Mouse (Mus musculus): Measurements from ENCODE around the gene Slc2a4. TPM values are rescaled to one million over a fixed set of nuclear protein-coding genes. Genes with fewer than 3 reads are reported as not detected.
"Not testable (repeated sequence)": the region's sequence is repeated elsewhere in the genome, so short reads cannot be mapped to it uniquely, and the experiment has no call there.

Slc2a4 gene
- total RNA-seq, 2 experiments from 2014 or later, result 158 to 236 TPM

GRCm38 (mm10) chr11:69930967-69931537, 16.9 kb downstream of the Slc2a4 start:
- intact Hi-C loops (cut with DNase I; ENCODE audit: low total_unique reads), result loop anchor here (10.0 kb wide), 1 partner anchor 74 kb away; the partner anchor contains the start of gene Dvl2

GRCm38 (mm10) chr11:69930176-69930575, 17.8 kb downstream of the Slc2a4 start:
- not testable (repeated sequence) for DNase-seq
- intact Hi-C loops (cut with DNase I; ENCODE audit: low total_unique reads), result loop anchor here (10.0 kb wide), 1 partner anchor 75 kb away; the partner anchor contains the start of gene Dvl2

More at GRCm38 (mm10) chr11:69930967-69931537, 16.9 kb downstream of the Slc2a4 start:
- DNase-seq, result no peak

GRCm38 (mm10) chr11:69929712-69930111, 18.3 kb downstream of the Slc2a4 start:
- DNase-seq, result no peak
- intact Hi-C loops (cut with DNase I; ENCODE audit: low total_unique reads), result loop anchor here (10.0 kb wide), 1 partner anchor 75 kb away; the partner anchor contains the start of gene Dvl2

- intact Hi-C loops (cut with DNase I; ENCODE audit: low total_unique reads), result no loop called here
- DNase-seq, result no peak
Measured at GRCm38 (mm10) chr11:69927501-69927900, 20.5 kb downstream of the Slc2a4 start.

GRCm38 (mm10) chr11:69922796-69923195, 25.2 kb downstream of the Slc2a4 start:
- intact Hi-C loops (cut with DNase I; ENCODE audit: low total_unique reads), result no loop called here

GRCm38 (mm10) chr11:69922012-69922756, 25.8 kb downstream of the Slc2a4 start:
- DNase-seq, result no peak
- intact Hi-C loops (cut with DNase I; ENCODE audit: low total_unique reads), result no loop called here

More at GRCm38 (mm10) chr11:69922796-69923195, 25.2 kb downstream of the Slc2a4 start:
- DNase-seq, result no peak

GRCm38 (mm10) chr11:69921114-69922011, 26.6 kb downstream of the Slc2a4 start, which contains the start of gene Eif5a:
Gene Eif5a, minus strand, starts transcription at chr11:69921958.
- peak; percentile 100 for DNase-seq
- intact Hi-C loops (cut with DNase I; ENCODE audit: low total_unique reads), result no loop called here

GRCm38 (mm10) chr11:69920266-69921031, 27.5 kb downstream of the Slc2a4 start:
- DNase-seq, result peak; percentile 69
- intact Hi-C loops (cut with DNase I; ENCODE audit: low total_unique reads), result no loop called here

GRCm38 (mm10) chr11:69919661-69920265, 28.2 kb downstream of the Slc2a4 start:
- DNase-seq, result peak; percentile 86
- intact Hi-C loops (cut with DNase I; ENCODE audit: low total_unique reads), result no loop called here

- intact Hi-C loops (cut with DNase I; ENCODE audit: low total_unique reads), result no loop called here
- DNase-seq, result no peak
Measured at GRCm38 (mm10) chr11:69919053-69919452, 28.9 kb downstream of the Slc2a4 start.

- intact Hi-C loops (cut with DNase I; ENCODE audit: low total_unique reads), result no loop called here
- no peak for DNase-seq
Measured at GRCm38 (mm10) chr11:69918118-69918517, 29.9 kb downstream of the Slc2a4 start.

GRCm38 (mm10) chr11:69917379-69917948, 30.5 kb downstream of the Slc2a4 start:
- no peak for DNase-seq
- intact Hi-C loops (cut with DNase I; ENCODE audit: low total_unique reads), result no loop called here

- intact Hi-C loops (cut with DNase I; ENCODE audit: low total_unique reads); DNase-seq: not testable (repeated sequence)
Measured at GRCm38 (mm10) chr11:69916652-69917378, 31.2 kb downstream of the Slc2a4 start.

GRCm38 (mm10) chr11:69915667-69916627, 32.0 kb downstream of the Slc2a4 start:
- no peak for DNase-seq
- intact Hi-C loops (cut with DNase I; ENCODE audit: low total_unique reads), result no loop called here

GRCm38 (mm10) chr11:69914917-69915430, 33.0 kb downstream of the Slc2a4 start:
- DNase-seq, result no peak
- intact Hi-C loops (cut with DNase I; ENCODE audit: low total_unique reads), result no loop called here

- intact Hi-C loops (cut with DNase I; ENCODE audit: low total_unique reads), result no loop called here
- no peak for DNase-seq
Measured at GRCm38 (mm10) chr11:69914372-69914764, 33.6 kb downstream of the Slc2a4 start.
